Mouse (Mus musculus): ENCODE measurements around the gene Rae1.

The Rae1 gene

GRCm38 (mm10) chr2:173027169-173027823, 27.4 kb downstream of the Rae1 start:
- DNase-seq (ENCODE audit: low read depth, low spot score), result no peak

DNA sequence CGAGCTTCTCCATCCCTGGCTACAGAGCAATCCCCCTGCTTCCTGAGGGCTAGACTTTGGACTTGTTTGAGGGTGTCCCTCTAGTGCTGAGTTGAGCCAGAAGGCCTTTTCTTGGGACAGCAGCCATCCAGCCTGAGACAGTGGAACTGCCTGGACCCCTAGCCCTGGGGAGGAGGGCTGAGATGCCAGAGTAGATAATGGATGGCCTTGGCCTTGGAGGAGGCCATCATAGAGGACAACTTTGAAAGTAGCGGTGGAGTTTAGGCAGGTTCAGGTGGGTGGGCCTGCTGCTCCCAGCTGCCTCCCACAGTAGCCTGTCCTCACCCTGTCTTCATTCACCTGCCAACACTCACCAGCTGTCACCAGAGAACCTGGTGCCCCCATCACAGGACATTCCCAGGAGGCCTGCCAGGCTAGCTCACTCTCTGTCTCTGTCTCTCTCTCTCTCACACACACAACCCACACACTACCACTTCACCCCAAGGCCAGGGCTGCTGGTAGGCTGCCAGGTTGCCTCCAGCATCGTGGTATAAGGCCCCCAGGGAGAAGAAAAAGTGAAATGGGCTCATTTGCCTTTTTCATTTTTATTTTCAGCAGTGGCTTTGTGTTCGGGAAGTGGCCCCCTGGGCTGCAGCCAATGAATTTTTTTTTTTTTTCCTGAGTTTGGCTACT, 28.0 kb downstream of the Rae1 start:
- no peak for DNase-seq (ENCODE audit: low read depth, low spot score)

GRCm38 (mm10) chr2:173028508-173029031, 28.7 kb downstream of the Rae1 start:
- no peak for DNase-seq (ENCODE audit: low read depth, low spot score)

DNA sequence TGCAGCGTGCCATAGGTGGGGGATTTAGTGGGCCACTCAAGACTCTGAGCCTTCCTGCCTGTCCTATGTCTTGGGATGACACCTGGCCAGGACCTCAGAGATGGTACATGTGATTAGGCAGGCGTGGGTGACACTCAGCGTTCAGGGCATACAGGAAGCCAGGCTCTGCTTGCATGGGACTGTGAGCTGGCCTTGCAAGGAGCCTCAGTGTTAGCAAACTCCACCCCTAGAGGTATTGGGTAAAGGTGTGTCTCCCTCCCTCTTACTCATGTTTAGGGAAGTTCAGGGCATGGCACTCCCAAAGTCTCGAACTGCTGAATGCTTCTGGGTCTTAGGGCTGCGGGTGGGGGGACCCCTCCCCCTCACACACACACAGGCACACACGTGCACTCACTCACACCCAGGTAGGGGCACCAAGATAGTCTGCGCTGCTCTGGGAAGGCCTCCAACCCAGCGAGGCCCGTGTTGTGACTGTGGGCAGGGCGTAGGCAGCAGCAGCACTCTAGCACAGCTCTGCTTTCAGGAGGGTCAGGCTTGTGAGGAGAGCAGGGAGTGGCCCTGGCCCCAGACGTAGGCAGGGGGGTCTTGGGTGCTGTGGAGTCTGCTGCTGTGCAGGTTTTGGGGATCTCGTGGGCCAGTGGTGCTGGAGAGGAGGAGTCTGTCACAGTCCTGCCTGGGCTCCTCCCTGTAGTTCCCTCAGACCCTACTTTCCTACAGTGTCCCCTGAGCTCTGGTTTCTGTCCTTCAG, 30.8 kb downstream of the Rae1 start:
- DNase-seq (ENCODE audit: low read depth, low spot score), result no peak

DNA sequence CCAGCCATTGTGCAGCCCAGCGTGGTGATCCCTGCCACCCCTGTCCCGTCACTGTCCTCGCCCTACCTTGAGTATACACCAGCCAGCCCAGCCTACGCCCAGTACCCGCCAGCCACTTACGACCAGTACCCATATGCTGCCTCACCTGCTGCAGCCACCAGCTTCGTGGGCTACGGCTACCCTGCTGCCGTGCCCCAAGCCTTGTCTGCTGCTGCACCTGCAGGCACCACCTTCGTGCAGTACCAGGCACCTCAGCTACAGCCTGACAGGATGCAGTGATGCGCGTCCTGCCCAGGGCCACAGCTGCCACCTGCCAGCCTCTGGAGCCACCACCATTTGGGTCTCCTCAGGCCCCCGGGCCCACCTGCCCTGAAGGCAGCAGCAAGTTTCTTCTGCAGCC, 33.6 kb downstream of the Rae1 start:
- DNase-seq (ENCODE audit: low read depth, low spot score), result no peak

DNA sequence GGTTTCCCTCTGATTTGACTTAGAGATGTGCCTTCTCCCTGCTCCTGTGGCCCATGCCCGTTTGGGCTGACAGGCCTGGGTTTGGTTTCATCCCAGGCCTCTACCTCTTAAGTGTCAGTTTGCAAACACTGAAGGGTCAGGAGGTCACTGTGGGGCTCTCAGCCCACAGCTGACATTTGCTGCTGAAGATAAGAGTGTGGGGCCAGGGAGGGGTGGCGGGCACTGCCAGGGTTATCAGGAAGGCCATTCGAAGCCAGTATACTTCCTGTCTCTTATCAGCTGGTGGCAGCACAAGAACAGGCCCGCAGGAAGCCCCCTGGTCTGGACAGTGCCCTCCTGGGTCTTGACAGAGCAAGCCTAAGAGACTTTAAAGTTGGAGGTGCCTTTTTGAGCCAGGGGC, 35.1 kb downstream of the Rae1 start:
- no peak for DNase-seq (ENCODE audit: low read depth, low spot score)

DNA sequence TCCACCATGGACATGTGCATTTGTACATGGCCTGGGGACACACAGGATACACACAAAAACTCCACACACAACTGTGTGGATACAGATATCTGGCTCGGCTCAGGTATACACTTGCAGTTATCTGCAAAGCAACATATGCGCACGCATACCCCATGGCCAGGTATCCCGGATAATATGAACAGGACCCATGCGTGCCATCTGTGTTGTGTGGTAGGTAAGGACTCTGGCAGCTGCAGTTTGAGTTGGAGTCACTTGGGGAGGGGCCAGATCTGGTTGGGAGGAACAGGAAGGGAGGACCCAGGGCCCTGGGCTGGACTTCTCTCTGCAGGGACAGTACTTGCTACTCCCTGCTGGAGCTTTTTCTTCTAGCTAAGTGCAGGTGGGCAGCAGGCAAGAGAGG, 35.7 kb downstream of the Rae1 start:
- no peak for DNase-seq (ENCODE audit: low read depth, low spot score)

- no peak for DNase-seq (ENCODE audit: low read depth, low spot score)
These were observed 36.1 kb downstream of the Rae1 start for GRCm38 (mm10) chr2:173036055-173036454.

- no peak for DNase-seq (ENCODE audit: low read depth, low spot score)
These were observed 36.7 kb downstream of the Rae1 start for GRCm38 (mm10) chr2:173036611-173037010.

GRCm38 (mm10) chr2:173037347-173037746, 37.4 kb downstream of the Rae1 start:
- no peak for DNase-seq (ENCODE audit: low read depth, low spot score)

GRCm38 (mm10) chr2:173037827-173038607, 38.1 kb downstream of the Rae1 start:
- DNase-seq (ENCODE audit: low read depth, low spot score), result no peak

- DNase-seq (ENCODE audit: low read depth, low spot score), result no peak
These were observed 39.1 kb downstream of the Rae1 start for GRCm38 (mm10) chr2:173039041-173039440.

DNA sequence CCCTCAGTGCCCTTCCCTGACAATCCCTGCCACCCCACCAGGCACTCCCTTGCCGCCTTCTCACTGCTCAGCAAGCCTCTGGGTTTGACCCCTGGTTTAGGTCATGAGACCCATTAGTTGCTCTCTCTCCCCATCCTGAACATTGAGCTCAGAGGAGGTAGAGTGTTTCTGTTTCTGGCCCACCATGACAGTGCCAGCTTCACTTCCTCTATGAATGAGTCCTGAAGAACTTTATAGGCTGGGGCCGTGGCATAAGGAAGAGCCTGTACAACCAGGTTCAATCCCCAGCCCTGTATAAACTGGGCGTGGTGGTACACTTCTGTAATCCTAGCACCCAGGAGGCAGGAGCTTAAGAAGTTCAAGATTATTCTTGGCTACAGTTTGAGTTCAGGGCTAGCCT, 40.9 kb downstream of the Rae1 start:
- DNase-seq (ENCODE audit: low read depth, low spot score), result no peak

GRCm38 (mm10) chr2:173041242-173041641, 41.3 kb downstream of the Rae1 start:
- no peak for DNase-seq (ENCODE audit: low read depth, low spot score)

DNA sequence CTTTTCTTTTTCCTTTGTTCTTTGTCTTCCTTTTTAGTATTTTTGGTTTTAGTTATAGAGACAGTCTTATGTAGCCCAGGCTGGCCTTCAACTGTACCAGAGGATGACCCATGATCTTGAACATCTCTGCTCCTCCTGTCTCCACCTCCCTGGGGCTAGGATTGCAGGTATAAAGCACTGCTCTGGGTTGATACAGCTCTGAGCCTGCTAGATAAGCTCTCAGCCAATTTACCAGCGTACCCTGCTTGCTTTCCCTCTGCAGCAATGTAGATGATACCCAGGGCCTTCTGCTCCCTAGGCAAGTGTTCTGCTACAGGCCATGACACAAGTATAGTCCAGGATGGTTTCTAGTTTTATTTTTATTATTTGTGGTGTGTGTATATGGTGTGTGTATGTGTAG, 42.0 kb downstream of the Rae1 start:
- no peak for DNase-seq (ENCODE audit: low read depth, low spot score)

GRCm38 (mm10) chr2:173042504-173043162, 42.7 kb downstream of the Rae1 start:
- DNase-seq (ENCODE audit: low read depth, low spot score), result no peak

DNA sequence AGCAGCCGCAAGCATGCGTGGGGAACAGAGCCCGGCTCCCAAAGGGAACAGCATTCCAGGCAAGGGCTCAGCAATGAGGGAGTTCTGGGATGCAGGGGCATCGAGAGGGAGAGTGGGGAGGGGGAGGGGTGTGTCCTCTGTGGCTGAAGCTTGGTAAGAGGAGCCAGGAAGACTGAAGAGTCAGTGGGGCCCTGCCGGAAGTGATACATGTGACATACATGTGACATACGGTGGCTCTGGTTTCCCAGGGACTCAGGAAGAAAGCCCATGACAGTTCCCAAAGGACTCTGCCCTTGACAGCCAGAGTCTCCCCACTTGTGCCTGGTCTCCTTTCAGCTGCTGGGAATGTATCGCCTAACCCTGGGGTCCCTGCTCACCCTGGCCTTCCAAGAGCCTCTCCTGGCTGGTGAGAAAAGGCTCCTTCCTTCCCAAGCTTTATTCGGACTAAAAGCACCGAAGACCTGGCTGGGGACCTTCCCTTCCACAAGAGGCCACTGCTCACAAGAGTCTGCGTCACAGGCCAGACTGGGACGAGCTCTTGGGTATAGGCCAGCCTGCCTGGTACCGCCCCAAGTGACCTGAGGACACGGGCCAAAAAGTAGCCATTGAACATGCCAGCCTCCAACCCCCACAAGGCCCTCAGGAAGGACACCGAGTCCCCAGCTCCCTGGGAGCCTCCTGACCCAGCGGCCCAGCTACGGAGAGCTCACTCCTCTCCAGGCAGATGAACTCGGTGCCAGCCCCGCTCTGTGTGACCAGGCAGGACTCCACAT, 44.5 kb downstream of the Rae1 start:
- no peak for DNase-seq (ENCODE audit: low read depth, low spot score)

- DNase-seq (ENCODE audit: low read depth, low spot score), result no peak
These were observed 46.8 kb downstream of the Rae1 start for GRCm38 (mm10) chr2:173046582-173047297.

DNA sequence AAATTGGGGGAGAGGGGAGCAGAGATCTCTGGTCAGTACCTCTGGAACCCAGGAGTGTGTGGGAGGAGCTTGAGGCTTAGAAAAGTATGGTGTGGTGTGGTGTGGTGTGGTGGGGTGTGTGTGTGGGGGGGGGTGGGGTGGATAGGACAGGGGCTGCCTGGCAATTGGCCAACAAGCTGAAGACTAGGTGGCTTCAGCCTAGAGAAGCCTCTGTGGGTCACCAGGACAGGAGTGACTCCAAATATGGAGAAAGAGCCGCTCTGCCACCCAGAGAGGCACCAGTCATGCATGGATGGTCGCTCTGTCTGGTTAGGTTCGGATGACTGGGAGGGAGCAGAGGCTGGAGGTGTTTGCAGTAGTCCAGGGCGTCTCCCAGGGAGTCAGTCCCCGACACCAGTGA, 47.6 kb downstream of the Rae1 start:
- DNase-seq (ENCODE audit: low read depth, low spot score), result no peak
